Mouse (Mus musculus) kidney, embryonic 16.5 days (tissue): ENCODE data around the gene Dync2h1. TPM values are rescaled to one million over a fixed set of nuclear protein-coding genes. Genes with fewer than 3 reads are reported as not detected.

Experiments
- ATAC-seq: fragments of 200-750 bp; cut with Nextera tagmentation; 2 replicates; pipeline ENCODE4 v1.8.0; 2017; ENCODE audit warnings: moderate TSS enrichment; ENCODE audit not compliant: low FRiP score, low TSS enrichment
- H3K27ac ChIP-seq: fragments of 300-500 bp; sonication (generic); 2 replicates; pipeline ENCODE4 v1.5.1; 2014; ENCODE audit warnings: low read length
- H3K27me3 ChIP-seq: fragments of 300-500 bp; sonication (generic); 2 replicates; pipeline ENCODE4 v1.6.1; 2014; ENCODE audit warnings: low read length, control low read depth, mixed read lengths; ENCODE audit not compliant: insufficient read depth
- H3K36me3 ChIP-seq: fragments of 300-500 bp; sonication (generic); 2 replicates; pipeline ENCODE4 v1.6.1; 2014; ENCODE audit warnings: low read length, control low read depth, mixed read lengths; ENCODE audit not compliant: insufficient read depth
- H3K4me1 ChIP-seq: fragments of 300-500 bp; sonication (generic); 2 replicates; pipeline ENCODE4 v1.6.1; 2014; ENCODE audit warnings: low read length, control low read depth, mixed read lengths; ENCODE audit not compliant: insufficient read depth
- H3K4me2 ChIP-seq: fragments of 300-500 bp; sonication (generic); replicated peaks from 2 replicates; pipeline ENCODE4 v1.6.1; 2014; ENCODE audit warnings: low read depth, low read length
- H3K4me3 ChIP-seq: fragments of 300-500 bp; sonication (generic); 2 replicates; pipeline ENCODE4 v1.5.1; 2014; ENCODE audit warnings: mild to moderate bottlenecking, low read length
- H3K9ac ChIP-seq: fragments of 300-500 bp; sonication (generic); replicated peaks from 2 replicates; pipeline ENCODE4 v1.6.1; 2014; ENCODE audit warnings: low read length
- H3K9me3 ChIP-seq: fragments of 300-500 bp; sonication (generic); 2 replicates; pipeline ENCODE4 v1.6.1; 2016; ENCODE audit warnings: low read length, control low read depth
- WGBS: fragments of 180-500 bp; shearing (Covaris S2); extraction: QIAGEN DNeasy Blood & Tissue Kit; methylation state at CpG from one replicate; pipeline ENCODE4 v1.1.7; 2014; 5-methylcytosine and 5-hydroxymethylcytosine counted together
- polyA plus RNA-seq: library from polyadenylated mRNA; unstranded; fragments of >200 nt; fragmentation: Nextera tagmentation; extraction: Ambion mirVana; gene quantifications from 2 replicates; pipeline ENCODE4 v1.2.1, GENCODE M21; 2015

Dync2h1 gene
- polyA plus RNA-seq, 1 experiment from 2014 or later: 20.2 TPM

DNA sequence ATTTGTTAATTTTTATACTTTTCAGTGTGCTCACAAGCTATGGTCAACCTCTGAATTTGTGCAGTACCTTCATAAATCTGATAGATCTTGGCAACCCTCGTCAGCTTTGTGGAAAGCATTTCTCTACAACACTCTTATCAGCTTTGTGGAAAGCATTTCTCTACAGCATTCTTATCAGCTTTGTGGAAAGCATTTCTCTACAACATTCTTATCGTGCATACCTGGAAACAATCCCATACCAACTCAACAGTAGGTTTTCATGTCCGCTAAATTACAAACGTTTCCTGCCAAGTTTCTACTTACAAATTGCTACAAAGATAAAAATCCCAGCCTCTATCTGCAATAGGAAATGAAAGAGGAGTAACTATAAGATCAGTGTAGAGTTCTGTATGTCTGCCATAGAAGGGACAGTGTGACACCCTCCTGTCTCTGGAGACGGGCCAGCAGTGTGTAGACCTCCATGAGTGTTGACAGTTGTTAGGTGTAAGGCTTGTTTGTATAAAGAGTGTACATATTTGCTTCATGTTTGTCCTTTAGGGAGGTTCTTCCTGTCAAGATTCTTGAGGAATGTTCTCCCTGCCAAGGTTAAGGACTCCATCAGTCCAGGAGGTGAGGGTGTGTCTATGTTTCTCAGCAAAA lies 141.5 kb downstream of the Dync2h1 start:
- 91% methylated on average over 5 of the region's 5 CpGs for WGBS

GRCm38 (mm10) chr9:7041231-7041630 lies 143.0 kb downstream of the Dync2h1 start:
- ATAC-seq: no peak
- no peaks in the 10 kb centered on the region; the same call in 1 of the 2 replicates for H3K9me3 ChIP-seq

More for the DNA sequence above, 141.5 kb downstream of the Dync2h1 start:
- ATAC-seq: no peak
- Histone ChIP-seq H3K4me2 (no peak overlapping the region), H3K9me3 (no peaks in the 10 kb centered on the region; the same call in 1 of the 2 replicates), H3K36me3 (peaks cover 28% of the 10 kb centered on the region), H3K4me3 (no peak overlapping the region), H3K4me1 (no peaks in the 10 kb centered on the region), H3K9ac (no peak overlapping the region), H3K27ac (no peak overlapping the region), H3K27me3 (no peaks in the 10 kb centered on the region)

GRCm38 (mm10) chr9:7032553-7032952 lies 151.7 kb downstream of the Dync2h1 start:
- Histone ChIP-seq H3K27me3 (no peaks in the 10 kb centered on the region), H3K4me2 (no peak overlapping the region), H3K36me3 (peaks cover 21% of the 10 kb centered on the region), H3K9me3 (no peaks in the 10 kb centered on the region), H3K9ac (no peak overlapping the region), H3K27ac (no peak overlapping the region), H3K4me3 (no peak overlapping the region), H3K4me1 (no peaks in the 10 kb centered on the region)
- ATAC-seq: no peak
- 96% methylated on average over 2 of the region's 2 CpGs for WGBS

More at GRCm38 (mm10) chr9:7041231-7041630, 143.0 kb downstream of the Dync2h1 start:
- H3K4me3 ChIP-seq: no peak overlapping the region
- 93% methylated on average over 5 of the region's 5 CpGs for WGBS
- H3K4me2 ChIP-seq: no peak overlapping the region
- H3K36me3 ChIP-seq: peaks cover 24% of the 10 kb centered on the region
- H3K4me1 ChIP-seq: no peaks in the 10 kb centered on the region
- H3K9ac ChIP-seq: no peak overlapping the region
- H3K27me3 ChIP-seq: no peaks in the 10 kb centered on the region
- no peak overlapping the region for H3K27ac ChIP-seq

GRCm38 (mm10) chr9:7015600-7015999 lies 168.6 kb downstream of the Dync2h1 start:
- Histone ChIP-seq H3K9me3 (no peaks in the 10 kb centered on the region), H3K27me3 (no peaks in the 10 kb centered on the region), H3K4me3 (no peak overlapping the region), H3K4me2 (no peak overlapping the region), H3K9ac (no peak overlapping the region), H3K27ac (no peak overlapping the region), H3K4me1 (no peaks in the 10 kb centered on the region), H3K36me3 (peaks cover 9% of the 10 kb centered on the region; the same call in 1 of the 2 replicates)
- ATAC-seq: no peak

DNA sequence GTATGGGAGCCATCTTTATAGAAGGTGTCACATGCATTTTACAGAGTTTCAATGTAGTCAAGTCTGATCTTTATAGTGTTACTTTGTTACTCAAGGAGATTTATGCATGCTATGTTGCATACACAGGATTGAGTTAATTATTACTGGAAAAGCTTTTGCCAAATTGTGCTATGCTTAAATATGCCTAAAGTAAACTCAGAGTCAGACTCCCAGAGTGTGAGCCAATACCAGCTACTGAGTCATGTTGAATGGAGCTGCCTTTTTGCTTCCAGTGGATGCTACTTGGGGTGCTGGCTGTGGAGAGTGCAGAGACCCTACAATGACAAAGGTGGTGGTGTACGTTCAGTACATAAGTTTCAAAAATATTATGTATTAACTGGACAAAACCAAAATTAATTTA lies 169.5 kb downstream of the Dync2h1 start:
- H3K4me2 ChIP-seq: no peak overlapping the region
- 100% methylated on average over 1 of the region's 1 CpGs for WGBS
- no peak for ATAC-seq
- H3K9ac ChIP-seq: no peak overlapping the region
- H3K9me3 ChIP-seq: no peaks in the 10 kb centered on the region
- H3K4me1 ChIP-seq: no peaks in the 10 kb centered on the region
- no peaks in the 10 kb centered on the region for H3K27me3 ChIP-seq
- H3K4me3 ChIP-seq: no peak overlapping the region
- H3K36me3 ChIP-seq: peaks cover 9% of the 10 kb centered on the region; the same call in 1 of the 2 replicates
- no peak overlapping the region for H3K27ac ChIP-seq

DNA sequence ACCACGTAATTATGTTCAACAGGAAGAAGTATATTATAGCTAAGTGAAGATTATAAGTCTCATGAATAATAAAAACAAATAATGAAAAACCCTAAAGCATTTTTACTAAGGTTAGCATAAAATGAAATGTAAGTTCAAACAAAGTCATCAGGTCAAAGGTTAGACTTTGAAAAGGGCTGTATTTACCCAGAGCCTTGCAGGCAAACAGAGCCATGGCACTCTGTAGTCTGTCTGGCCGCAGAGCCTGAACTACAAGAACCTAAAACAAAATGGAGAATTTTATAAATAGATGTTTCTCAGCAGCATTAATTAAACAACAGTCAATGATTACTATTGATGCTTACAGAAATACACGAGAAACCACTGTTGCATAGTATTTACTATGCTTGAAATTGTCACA lies 174.5 kb downstream of the Dync2h1 start:
- ATAC-seq: no peak

DNA sequence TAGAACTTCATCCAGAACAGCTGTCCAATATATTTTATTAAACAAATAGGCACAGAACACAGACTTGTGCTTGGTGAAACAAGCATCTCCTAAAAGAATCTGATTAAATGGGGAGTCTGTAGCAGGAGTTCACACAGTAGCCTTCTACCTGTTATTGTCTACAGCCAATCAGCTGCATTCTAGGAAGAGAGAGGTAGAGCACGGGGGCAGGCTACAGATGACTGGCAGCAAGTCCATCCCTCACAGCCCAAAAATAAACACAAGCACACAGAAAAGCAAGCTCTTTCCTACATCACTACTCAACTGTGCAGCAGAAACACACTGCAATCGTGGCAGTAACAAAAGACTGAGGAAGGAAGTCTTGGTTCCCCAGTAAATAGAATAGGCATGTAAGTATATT lies 189.4 kb downstream of the Dync2h1 start:
- H3K36me3 ChIP-seq: peaks cover 12% of the 10 kb centered on the region; the same call in 1 of the 2 replicates
- H3K4me2 ChIP-seq: no peak overlapping the region
- no peaks in the 10 kb centered on the region for H3K4me1 ChIP-seq
- no peaks in the 10 kb centered on the region for H3K9me3 ChIP-seq
- H3K4me3 ChIP-seq: no peak overlapping the region
- no peak overlapping the region for H3K9ac ChIP-seq
- H3K27ac ChIP-seq: no peak overlapping the region
- peak; percentile 39; the same call in 1 of the 2 replicates for ATAC-seq
- no peaks in the 10 kb centered on the region for H3K27me3 ChIP-seq
- 58% methylated on average over 2 of the region's 2 CpGs for WGBS

More for the DNA sequence above, 174.5 kb downstream of the Dync2h1 start:
- Histone ChIP-seq H3K9ac (no peak overlapping the region), H3K27me3 (no peaks in the 10 kb centered on the region), H3K27ac (no peak overlapping the region), H3K9me3 (no peaks in the 10 kb centered on the region), H3K4me3 (no peak overlapping the region), H3K4me1 (no peaks in the 10 kb centered on the region), H3K4me2 (no peak overlapping the region), H3K36me3 (peaks cover 14% of the 10 kb centered on the region; the same call in 1 of the 2 replicates)
- WGBS: 85% methylated on average over 3 of the region's 3 CpGs

GRCm38 (mm10) chr9:6994275-6994674 lies 190.0 kb downstream of the Dync2h1 start:
- H3K27me3 ChIP-seq: no peaks in the 10 kb centered on the region
- H3K36me3 ChIP-seq: peaks cover 13% of the 10 kb centered on the region; the same call in 1 of the 2 replicates
- peak; percentile 93 for ATAC-seq
- H3K4me1 ChIP-seq: no peaks in the 10 kb centered on the region
- H3K4me2 ChIP-seq: no peak overlapping the region
- H3K9me3 ChIP-seq: no peaks in the 10 kb centered on the region
- H3K4me3 ChIP-seq: no peak overlapping the region
- no peak overlapping the region for H3K9ac ChIP-seq
- no peak overlapping the region for H3K27ac ChIP-seq

DNA sequence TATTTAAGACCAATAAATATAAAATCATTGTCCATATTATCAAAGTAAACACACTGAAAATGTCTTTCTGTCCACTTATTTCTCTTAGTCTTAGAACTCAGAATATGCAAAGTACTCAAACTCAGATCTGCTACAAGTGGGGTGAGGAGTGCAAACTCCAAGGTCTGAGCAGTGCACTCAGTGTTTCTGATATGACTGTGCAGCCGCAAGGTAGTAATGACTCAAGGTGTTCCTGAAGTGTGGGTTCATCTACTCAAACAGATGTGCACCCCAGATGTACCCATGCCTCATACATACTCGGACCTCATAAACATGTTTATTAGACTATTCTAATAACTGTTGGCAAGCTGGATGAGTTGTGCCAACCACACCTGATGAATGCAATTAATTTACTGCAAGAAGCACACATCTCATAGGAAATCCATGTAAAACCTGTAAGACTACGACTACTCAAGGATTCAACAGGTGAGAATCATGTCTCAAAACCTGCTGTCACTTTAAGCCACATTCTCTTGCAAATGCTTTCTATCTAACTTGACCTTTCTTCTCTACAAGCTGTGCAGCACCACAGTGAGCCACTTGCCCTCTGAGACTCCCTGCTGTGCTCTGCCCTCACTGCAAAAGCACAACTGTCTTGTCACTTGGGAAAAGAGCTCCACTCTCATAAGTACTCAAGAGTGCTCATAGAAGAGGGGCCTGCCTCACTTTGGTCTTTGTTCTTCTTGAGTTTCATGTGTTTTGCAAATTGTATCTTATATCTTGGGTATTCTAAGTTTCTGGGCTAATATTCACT lies 195.2 kb downstream of the Dync2h1 start:
- WGBS: 84% methylated on average over 3 of the region's 3 CpGs
- ATAC-seq: no peak

GRCm38 (mm10) chr9:6986161-6986560 lies 198.1 kb downstream of the Dync2h1 start:
- H3K27me3 ChIP-seq: no peaks in the 10 kb centered on the region
- no peaks in the 10 kb centered on the region for H3K4me1 ChIP-seq
- no peaks in the 10 kb centered on the region for H3K9me3 ChIP-seq
- no peak overlapping the region for H3K4me3 ChIP-seq
- no peak overlapping the region for H3K4me2 ChIP-seq
- H3K36me3 ChIP-seq: peaks cover 6% of the 10 kb centered on the region; the same call in 1 of the 2 replicates
- H3K27ac ChIP-seq: no peak overlapping the region
- no peak overlapping the region for H3K9ac ChIP-seq
- 98% methylated on average over 3 of the region's 3 CpGs for WGBS
- ATAC-seq: no peak

More for the DNA sequence above, 195.2 kb downstream of the Dync2h1 start:
- H3K27me3 ChIP-seq: no peaks in the 10 kb centered on the region
- no peak overlapping the region for H3K9ac ChIP-seq
- H3K9me3 ChIP-seq: no peaks in the 10 kb centered on the region
- H3K36me3 ChIP-seq: peaks cover 17% of the 10 kb centered on the region; the same call in 1 of the 2 replicates
- H3K4me3 ChIP-seq: no peak overlapping the region
- H3K4me2 ChIP-seq: no peak overlapping the region
- H3K4me1 ChIP-seq: no peaks in the 10 kb centered on the region
- H3K27ac ChIP-seq: no peak overlapping the region
